Mouse (Mus musculus) gastrocnemius, postnatal 36 days (tissue): Measurements from ENCODE around the gene Thsd7a. TPM values are rescaled to one million over a fixed set of nuclear protein-coding genes. Genes with fewer than 3 reads are reported as not detected.
A peak's percentile ranks its signal among the peaks of the same experiment; 100 is the strongest.

Experiments used
- DNase-seq, 2 experiments: peaks; one replicate each; pipeline ENCODE4 v3.0.0; 2022
- intact Hi-C: fragments of 180-260 bp; cut with DNase I; formaldehyde crosslinking; loops from one replicate; pipeline ENCODE4 v1.15.1; 2025
- long read RNA-seq, 2 experiments: library from polyadenylated mRNA; stranded (forward); transcript quantifications; one replicate each; pipeline ENCODE4 v2.0.0; 2021
- total RNA-seq, 2 experiments: library from RNA; stranded (reverse); gene quantifications; 2 replicates each; pipeline ENCODE4 v1.2.3; 2021

Thsd7a gene
- total RNA-seq, result 1 to 10 TPM; 1.8 to 2.2 TPM
- long read RNA-seq, experiment 1, result 0 reads
- long read RNA-seq, experiment 2, result 0 reads

GRCm38 (mm10) chr6:12748787-12749530, at the start of gene Thsd7a:
Gene Thsd7a (minus strand): TSS chr6:12749410.
- peak; percentile 7 to 45 for DNase-seq
- intact Hi-C loops, result no loop called here

- no peak for DNase-seq
- intact Hi-C loops, result no loop called here
Measured at GRCm38 (mm10) chr6:12787129-12787528, 37.9 kb upstream of the Thsd7a start.

- intact Hi-C loops, result no loop called here
- no peak for DNase-seq
Measured at GRCm38 (mm10) chr6:12786378-12786982, 37.3 kb upstream of the Thsd7a start.

- intact Hi-C loops, result no loop called here
- DNase-seq, result no peak
Measured at GRCm38 (mm10) chr6:12784918-12785618, 35.9 kb upstream of the Thsd7a start.

- intact Hi-C loops, result no loop called here
- DNase-seq, result no peak
Measured at GRCm38 (mm10) chr6:12772799-12773198, 23.6 kb upstream of the Thsd7a start.

GRCm38 (mm10) chr6:12765191-12765590, 16.0 kb upstream of the Thsd7a start:
- intact Hi-C loops, result no loop called here
- DNase-seq, result no peak

GRCm38 (mm10) chr6:12764606-12765005, 15.4 kb upstream of the Thsd7a start:
- intact Hi-C loops, result no loop called here
- no peak for DNase-seq

- intact Hi-C loops, result no loop called here
- DNase-seq, result no peak
Measured at GRCm38 (mm10) chr6:12763816-12764215, 14.6 kb upstream of the Thsd7a start.

GRCm38 (mm10) chr6:12759328-12760193, 10.4 kb upstream of the Thsd7a start:
- no peak for DNase-seq
- intact Hi-C loops, result no loop called here

- no peak for DNase-seq
- intact Hi-C loops, result no loop called here
Measured at GRCm38 (mm10) chr6:12752297-12752696, 3.1 kb upstream of the Thsd7a start.

- no peak for DNase-seq
- intact Hi-C loops, result no loop called here
Measured at GRCm38 (mm10) chr6:12750441-12750840, 1.2 kb upstream of the Thsd7a start.

- no peak for DNase-seq
- intact Hi-C loops, result no loop called here
Measured at GRCm38 (mm10) chr6:12749531-12750210, 461 bp upstream of the Thsd7a start.

- intact Hi-C loops, result no loop called here
- DNase-seq, result no peak
Measured at GRCm38 (mm10) chr6:12748454-12748786, 790 bp downstream of the Thsd7a start.

- intact Hi-C loops, result no loop called here
- no peak for DNase-seq
Measured at GRCm38 (mm10) chr6:12747856-12748450, 1.3 kb downstream of the Thsd7a start.

GRCm38 (mm10) chr6:12742791-12743190, 6.4 kb downstream of the Thsd7a start:
- DNase-seq, result no peak
- intact Hi-C loops, result no loop called here

- no peak for DNase-seq
- intact Hi-C loops, result no loop called here
Measured at GRCm38 (mm10) chr6:12733924-12734323, 15.3 kb downstream of the Thsd7a start.

- intact Hi-C loops, result no loop called here
- DNase-seq, result no peak
Measured at GRCm38 (mm10) chr6:12716071-12716470, 33.1 kb downstream of the Thsd7a start.

GRCm38 (mm10) chr6:12712581-12712980, 36.6 kb downstream of the Thsd7a start:
- no peak for DNase-seq
- intact Hi-C loops, result no loop called here

GRCm38 (mm10) chr6:12702925-12703324, 46.3 kb downstream of the Thsd7a start:
- DNase-seq, result no peak
- intact Hi-C loops, result no loop called here

- no peak for DNase-seq
- intact Hi-C loops, result no loop called here
Measured at GRCm38 (mm10) chr6:12699089-12699488, 50.1 kb downstream of the Thsd7a start.
